8 mouse cellular contexts compared by ENCODE assay signal in the genomic region with DNA sequence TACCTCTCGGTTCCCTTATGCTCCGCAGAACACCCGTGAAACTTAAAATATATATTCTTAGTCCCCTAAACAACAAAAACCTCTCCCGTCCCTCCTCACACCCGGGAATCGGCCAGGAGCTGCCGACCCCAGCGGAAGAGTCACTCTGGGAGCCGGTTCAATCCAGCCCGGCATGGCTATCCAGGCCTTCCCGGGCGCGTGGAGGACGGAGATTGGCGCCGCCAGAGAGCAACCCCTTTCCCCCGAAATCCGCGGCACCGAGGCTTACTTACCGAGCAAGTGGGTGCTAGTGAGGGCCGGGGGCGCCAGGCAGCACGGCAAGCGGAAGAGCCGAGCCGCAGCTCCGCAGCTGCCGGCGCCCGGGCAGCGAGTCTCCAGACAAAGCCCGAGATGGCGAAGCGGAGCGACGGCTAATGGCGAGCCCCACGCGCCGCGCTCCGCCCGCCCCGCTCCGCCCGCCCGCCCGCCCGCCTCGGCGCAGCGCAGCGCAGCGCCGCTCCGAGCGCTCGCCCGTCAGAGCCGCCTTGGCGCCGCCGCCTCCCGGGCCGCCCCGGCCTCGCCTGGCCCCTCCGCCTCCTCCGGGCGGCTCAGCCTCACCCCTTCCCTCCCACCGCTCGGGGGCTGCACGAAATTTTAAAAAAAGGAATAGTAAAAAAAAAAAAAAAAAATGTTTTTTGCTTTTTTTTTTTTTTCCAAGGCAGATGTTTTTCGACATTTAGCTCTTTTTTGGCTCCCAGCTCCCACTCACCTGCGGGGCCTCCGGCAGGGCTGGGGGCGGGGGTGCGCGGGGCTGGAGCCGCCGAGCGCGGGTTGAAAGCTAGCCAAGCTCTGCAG. TPM values are rescaled to one million over a fixed set of nuclear protein-coding genes. Genes with fewer than 3 reads are reported as not detected.
DNase-seq lines count a peak whose midpoint lies in the region; ATAC-seq and TF ChIP-seq lines count a peak whose summit lies in the region.

No protein-coding gene starts in this region.

- H3K4me1 ChIP-seq in heart, embryonic 12.5 days (replicated peaks) = peaks cover 21% of the 10 kb centered on the region
- H3K4me1 ChIP-seq in kidney, embryonic 16.5 days (ENCODE audit: insufficient read depth, low read length) = peaks cover 17% of the 10 kb centered on the region
- peaks cover 7% of the 10 kb centered on the region; the same call in 1 of the 2 replicates for H3K4me1 ChIP-seq in lung, embryonic 14.5 days (ENCODE audit: insufficient read depth)
- H3K4me1 ChIP-seq in olfactory bulb, adult 2 months (ENCODE audit: control insufficient read depth, insufficient read depth, low read length) = peaks cover 19% of the 10 kb centered on the region

- H3K9ac ChIP-seq in heart, embryonic 12.5 days = peak overlapping the region; percentile 98
- H3K9ac ChIP-seq in kidney, embryonic 16.5 days (replicated peaks; ENCODE audit: low read length) = peak overlapping the region; percentile 100
- H3K9ac ChIP-seq in lung, embryonic 14.5 days = peak overlapping the region; percentile 99

- peak overlapping the region; percentile 91 for H3K4me3 ChIP-seq in heart, embryonic 12.5 days
- H3K4me3 ChIP-seq in kidney, embryonic 16.5 days (ENCODE audit: low read length) = peak overlapping the region; percentile 98
- H3K4me3 ChIP-seq in lung, embryonic 14.5 days (ENCODE audit: low read depth, low read length) = peak overlapping the region; percentile 98
- peak overlapping the region; percentile 88 for H3K4me3 ChIP-seq in olfactory bulb, adult 2 months (ENCODE audit: insufficient read depth, low read depth, low read length)

- ATAC-seq in heart, embryonic 12.5 days (ENCODE audit: insufficient number of reproducible peaks, low FRiP score) = 0 out of 2 replicates have a peak, but pooled peaks have one; percentile 7
- peak; percentile 13; the same call in 1 of the 2 replicates for ATAC-seq in kidney, embryonic 16.5 days (ENCODE audit: low FRiP score, low TSS enrichment)
- 0 out of 2 replicates have a peak, but pooled peaks have one; percentile 1 for ATAC-seq in lung, embryonic 14.5 days (ENCODE audit: insufficient read depth)

- peak; percentile 45 for DNase-seq in ovary, postnatal 14 days (ENCODE audit: low spot score)
- DNase-seq in ovary, adult 18-20 months (ENCODE audit: low spot score) = no peak
- DNase-seq in cerebellum, postnatal 10 days = peak; percentile 60 to 74
- DNase-seq in lung, embryonic 14.5 days = peak; percentile 70
- DNase-seq in thymus, postnatal 4 days = peak; percentile 78

- TF ChIP-seq POLR2A in olfactory bulb, adult 2 months (IDR thresholded peaks at IDR 0.05; ENCODE audit: insufficient read depth, low read depth, low read length) = no peak

- no peak for TF ChIP-seq CTCF in lung, embryonic 14.5 days (IDR thresholded peaks at IDR 0.05; ENCODE audit: low read depth)
- no peak for TF ChIP-seq CTCF in olfactory bulb, adult 2 months (IDR thresholded peaks at IDR 0.05; ENCODE audit: insufficient read depth, low read depth, low read length)

- H3K9me3 ChIP-seq in heart, embryonic 12.5 days (replicated peaks) = no peaks in the 10 kb centered on the region
- no peaks in the 10 kb centered on the region for H3K9me3 ChIP-seq in kidney, embryonic 16.5 days (ENCODE audit: low read length)
- H3K9me3 ChIP-seq in lung, embryonic 14.5 days (ENCODE audit: low read depth, low read length) = no peaks in the 10 kb centered on the region

- peak overlapping the region; percentile 99 for H3K27ac ChIP-seq in heart, embryonic 12.5 days (ENCODE audit: poor library complexity, severe bottlenecking)
- peak overlapping the region; percentile 98 for H3K27ac ChIP-seq in kidney, embryonic 16.5 days (ENCODE audit: low read length)
- peak overlapping the region; percentile 99 for H3K27ac ChIP-seq in lung, embryonic 14.5 days (ENCODE audit: low read depth)
- H3K27ac ChIP-seq in olfactory bulb, adult 2 months (ENCODE audit: insufficient read depth, low read depth, low read length) = peak overlapping the region; percentile 100

- peaks cover 17% of the 10 kb centered on the region for H3K36me3 ChIP-seq in heart, embryonic 12.5 days
- peaks cover 11% of the 10 kb centered on the region for H3K36me3 ChIP-seq in kidney, embryonic 16.5 days (ENCODE audit: insufficient read depth, low read length)
- H3K36me3 ChIP-seq in lung, embryonic 14.5 days (ENCODE audit: insufficient read depth) = peaks cover 22% of the 10 kb centered on the region

- under 1% methylated on average over 79 of the region's 84 CpGs for WGBS in heart, embryonic 12.5 days
- WGBS in kidney, embryonic 16.5 days = under 1% methylated on average over 56 of the region's 84 CpGs
- under 1% methylated on average over 71 of the region's 84 CpGs for WGBS in lung, embryonic 14.5 days
- WGBS in olfactory bulb, adult 2 months = under 1% methylated on average over 84 of the region's 84 CpGs

- H3K4me2 ChIP-seq in heart, embryonic 12.5 days = peak overlapping the region; percentile 89
- peak overlapping the region; percentile 96 for H3K4me2 ChIP-seq in kidney, embryonic 16.5 days (replicated peaks; ENCODE audit: low read depth, low read length)
- H3K4me2 ChIP-seq in lung, embryonic 14.5 days = peak overlapping the region; percentile 99

- no peaks in the 10 kb centered on the region; the same call in 1 of the 2 replicates for H3K27me3 ChIP-seq in heart, embryonic 12.5 days (replicated peaks)
- no peaks in the 10 kb centered on the region for H3K27me3 ChIP-seq in kidney, embryonic 16.5 days (ENCODE audit: insufficient read depth, low read length)
- no peaks in the 10 kb centered on the region for H3K27me3 ChIP-seq in lung, embryonic 14.5 days (ENCODE audit: insufficient read depth, low read length)

RNA-seq across cellular contexts. Expression of a gene that starts 0.7 kb away (rescaled TPM):
- polyA plus RNA-seq in heart, embryonic 12.5 days (2016; fragmentation: Nextera tagmentation; extraction: Ambion mirVana) = 65.4 and 68.6 TPM in 2 replicates
- 94.7 and 97.3 TPM in 2 replicates for polyA plus RNA-seq in kidney, embryonic 16.5 days (2015; fragmentation: Nextera tagmentation; extraction: Ambion mirVana)
- 86.0 and 93.8 TPM in 2 replicates for polyA plus RNA-seq in lung, embryonic 14.5 days (2014; fragmentation: Nextera tagmentation; extraction: Ambion mirVana)
- polyA plus RNA-seq in olfactory bulb, adult 2 months (2012; ENCODE audit: insufficient read depth, insufficient read length, low replicate concordance, missing spikeins) = 213 TPM in 1 of 2 replicates, not detected in the other

RNA-seq across cellular contexts. Expression of a gene that starts 22.4 kb away (rescaled TPM):
- 10.9 and 11.8 TPM in 2 replicates for polyA plus RNA-seq in heart, embryonic 12.5 days (2016; fragmentation: Nextera tagmentation; extraction: Ambion mirVana)
- 12.4 and 13.3 TPM in 2 replicates for polyA plus RNA-seq in kidney, embryonic 16.5 days (2015; fragmentation: Nextera tagmentation; extraction: Ambion mirVana)
- 17.4 TPM in 2 replicates for polyA plus RNA-seq in lung, embryonic 14.5 days (2014; fragmentation: Nextera tagmentation; extraction: Ambion mirVana)
- polyA plus RNA-seq in olfactory bulb, adult 2 months (2012; ENCODE audit: insufficient read depth, insufficient read length, low replicate concordance, missing spikeins) = not detected in 2 replicates

RNA-seq across cellular contexts. Expression of a gene that starts 34.1 kb away (rescaled TPM):
- polyA plus RNA-seq in heart, embryonic 12.5 days (2016; fragmentation: Nextera tagmentation; extraction: Ambion mirVana) = 35.7 and 38.9 TPM in 2 replicates
- polyA plus RNA-seq in kidney, embryonic 16.5 days (2015; fragmentation: Nextera tagmentation; extraction: Ambion mirVana) = 64.4 and 66.7 TPM in 2 replicates
- polyA plus RNA-seq in lung, embryonic 14.5 days (2014; fragmentation: Nextera tagmentation; extraction: Ambion mirVana) = 48.8 and 49.9 TPM in 2 replicates
- polyA plus RNA-seq in olfactory bulb, adult 2 months (2012; ENCODE audit: insufficient read depth, insufficient read length, low replicate concordance, missing spikeins) = 472 TPM in 1 of 2 replicates, not detected in the other

RNA-seq across cellular contexts. Expression of a gene that starts 47.2 kb away (rescaled TPM):
- polyA plus RNA-seq in heart, embryonic 12.5 days (2016; fragmentation: Nextera tagmentation; extraction: Ambion mirVana) = 114 and 116 TPM in 2 replicates
- 9.0 and 9.6 TPM in 2 replicates for polyA plus RNA-seq in kidney, embryonic 16.5 days (2015; fragmentation: Nextera tagmentation; extraction: Ambion mirVana)
- polyA plus RNA-seq in lung, embryonic 14.5 days (2014; fragmentation: Nextera tagmentation; extraction: Ambion mirVana) = 6.0 and 6.9 TPM in 2 replicates
- not detected in 2 replicates for polyA plus RNA-seq in olfactory bulb, adult 2 months (2012; ENCODE audit: insufficient read depth, insufficient read length, low replicate concordance, missing spikeins)

RNA-seq across cellular contexts. Expression of a gene that starts 50.2 kb away (rescaled TPM):
- polyA plus RNA-seq in heart, embryonic 12.5 days (2016; fragmentation: Nextera tagmentation; extraction: Ambion mirVana) = 0.06 and 0.13 TPM in 2 replicates
- not detected in 2 replicates for polyA plus RNA-seq in kidney, embryonic 16.5 days (2015; fragmentation: Nextera tagmentation; extraction: Ambion mirVana)
- polyA plus RNA-seq in lung, embryonic 14.5 days (2014; fragmentation: Nextera tagmentation; extraction: Ambion mirVana) = 0.08 TPM in 1 of 2 replicates, not detected in the other
- not detected in 2 replicates for polyA plus RNA-seq in olfactory bulb, adult 2 months (2012; ENCODE audit: insufficient read depth, insufficient read length, low replicate concordance, missing spikeins)
